Mouse (Mus musculus): ENCODE results near the gene Gpbp1. TPM values are rescaled to one million over a fixed set of nuclear protein-coding genes. Genes with fewer than 3 reads are reported as not detected.

Gene Gpbp1
- total and polyA plus RNA-seq, 3 experiments, result 43.3 to 99.6 (median 96.1) TPM

- no peak for TF ChIP-seq NRF1 (IDR thresholded peaks at IDR 0.05; ENCODE audit: low read depth, low read length)
- TF ChIP-seq TBP (conservative IDR thresholded peaks at IDR 0.05; ENCODE audit: low read depth, low read length), result no peak
- TF ChIP-seq BHLHE40 (IDR thresholded peaks at IDR 0.05; ENCODE audit: low read depth, low read length), result no peak
- no peak for TF ChIP-seq ZMIZ1 (IDR thresholded peaks at IDR 0.05; ENCODE audit: low read depth, low read length)
- TF ChIP-seq EP300 (IDR thresholded peaks at IDR 0.05; ENCODE audit: low read length), result peak; percentile 49; the same call in 1 of the 2 replicates
- peak; percentile 77 for TF ChIP-seq SIN3A (IDR thresholded peaks at IDR 0.05; ENCODE audit: low read length)
- no peak for TF ChIP-seq UBTF (IDR thresholded peaks at IDR 0.05; ENCODE audit: low read depth, low read length)
- no peak for TF ChIP-seq MEF2A (IDR thresholded peaks at IDR 0.05; ENCODE audit: borderline replicate concordance, low read depth, low read length)
- no peak for TF ChIP-seq GABPA (IDR thresholded peaks at IDR 0.05; ENCODE audit: insufficient replicate concordance, low read depth, low read length)
- no peak; the same call in 1 of the 2 replicates for TF ChIP-seq POLR2A (IDR thresholded peaks at IDR 0.05; ENCODE audit: low read depth, low read length)
- no peak for TF ChIP-seq USF2 (conservative IDR thresholded peaks at IDR 0.05; ENCODE audit: low read depth, low read length)
- TF ChIP-seq CHD1 (IDR thresholded peaks at IDR 0.05; ENCODE audit: low read depth, low read length), result no peak
- TF ChIP-seq TCF12 (IDR thresholded peaks at IDR 0.05; ENCODE audit: low read depth, low read length), result 0 out of 2 replicates have a peak, but pooled peaks have one; percentile 31
- no peak for TF ChIP-seq CHD2 (IDR thresholded peaks at IDR 0.05; ENCODE audit: low read length)
- TF ChIP-seq ZNF384 (IDR thresholded peaks at IDR 0.05; ENCODE audit: low read depth, low read length), result peak; percentile 66; the same call in 1 of the 2 replicates
- TF ChIP-seq NELFE (IDR thresholded peaks at IDR 0.05; ENCODE audit: low read depth, low read length), result no peak
- no peak for TF ChIP-seq SMC3 (IDR thresholded peaks at IDR 0.05; ENCODE audit: low read depth, low read length)
- TF ChIP-seq CTCF (conservative IDR thresholded peaks at IDR 0.05 in 1 of 2, IDR thresholded peaks at IDR 0.05 in 1 of 2; ENCODE audit: low read depth in 2 of 2, low read length in 2 of 2), result no peak
- no peak for TF ChIP-seq E2F4 (IDR thresholded peaks at IDR 0.05; ENCODE audit: insufficient replicate concordance, low read depth, low read length)
- no peak for TF ChIP-seq HCFC1 (IDR thresholded peaks at IDR 0.05; ENCODE audit: low read depth, low read length)
- no peak for TF ChIP-seq JUND (conservative IDR thresholded peaks at IDR 0.05; ENCODE audit: low read depth, low read length)
- TF ChIP-seq ELF1 (IDR thresholded peaks at IDR 0.05; ENCODE audit: low read depth, low read length), result no peak
- no peak for TF ChIP-seq RAD21 (IDR thresholded peaks at IDR 0.05; ENCODE audit: low read depth, low read length)
- TF ChIP-seq ETS1 (conservative IDR thresholded peaks at IDR 0.05; ENCODE audit: low read depth, low read length), result peak; percentile 75
- H3K79me2 ChIP-seq (replicated peaks; ENCODE audit: control insufficient read depth, extremely low read depth, insufficient read depth, poor library complexity, severe bottlenecking), result peaks cover 79% of the 10 kb centered on the region
- dilution Hi-C loops (cut with MboI; ENCODE audit: extremely low pct_ligation_motif_present, extremely low pct_unique_long_range_greater_than_20kb, low sequenced_read_pairs) (no loop called here), in situ Hi-C loops (cut with MboI; ENCODE audit: low pct_ligation_motif_present, low pct_unique_long_range_greater_than_20kb, low sequenced_read_pairs) (no loop called here)
- no peak overlapping the region for H3K4me2 ChIP-seq (ENCODE audit: insufficient read depth, low read depth, poor library complexity, severe bottlenecking)
- no peak overlapping the region for H3K9ac ChIP-seq (ENCODE audit: insufficient read depth, low read depth)
- no peak overlapping the region for H3K4me3 ChIP-seq (replicated peaks in 1 of 3; ENCODE audit: low read depth in 2 of 3, low read length in 2 of 3, poor library complexity in 1 of 3)
- peaks cover 2 to 76% of the 10 kb centered on the region in 2 experiments for H3K4me1 ChIP-seq (ENCODE audit: control insufficient read depth in 1 of 2, insufficient read depth in 2 of 2)
- no peaks in the 10 kb centered on the region for H3K27me3 ChIP-seq (replicated peaks)
- no peak overlapping the region for H3K27ac ChIP-seq (ENCODE audit: insufficient read depth, low read depth)
- no peaks in the 10 kb centered on the region for H3K9me3 ChIP-seq (replicated peaks; ENCODE audit: low read length)
- peaks cover 8 to 23% of the 10 kb centered on the region in 2 experiments for H3K36me3 ChIP-seq (replicated peaks in 1 of 2; ENCODE audit: control insufficient read depth in 1 of 2, insufficient read depth in 1 of 2, low read length in 1 of 2)
- DNase-seq (ENCODE audit: extremely low read depth), result peak; percentile 49
Observed at GRCm38 (mm10) chr13:111470562-111471237, 19.2 kb downstream of the Gpbp1 start.
